Mouse (Mus musculus): ENCODE results near the gene Fahd2a.

DNA sequence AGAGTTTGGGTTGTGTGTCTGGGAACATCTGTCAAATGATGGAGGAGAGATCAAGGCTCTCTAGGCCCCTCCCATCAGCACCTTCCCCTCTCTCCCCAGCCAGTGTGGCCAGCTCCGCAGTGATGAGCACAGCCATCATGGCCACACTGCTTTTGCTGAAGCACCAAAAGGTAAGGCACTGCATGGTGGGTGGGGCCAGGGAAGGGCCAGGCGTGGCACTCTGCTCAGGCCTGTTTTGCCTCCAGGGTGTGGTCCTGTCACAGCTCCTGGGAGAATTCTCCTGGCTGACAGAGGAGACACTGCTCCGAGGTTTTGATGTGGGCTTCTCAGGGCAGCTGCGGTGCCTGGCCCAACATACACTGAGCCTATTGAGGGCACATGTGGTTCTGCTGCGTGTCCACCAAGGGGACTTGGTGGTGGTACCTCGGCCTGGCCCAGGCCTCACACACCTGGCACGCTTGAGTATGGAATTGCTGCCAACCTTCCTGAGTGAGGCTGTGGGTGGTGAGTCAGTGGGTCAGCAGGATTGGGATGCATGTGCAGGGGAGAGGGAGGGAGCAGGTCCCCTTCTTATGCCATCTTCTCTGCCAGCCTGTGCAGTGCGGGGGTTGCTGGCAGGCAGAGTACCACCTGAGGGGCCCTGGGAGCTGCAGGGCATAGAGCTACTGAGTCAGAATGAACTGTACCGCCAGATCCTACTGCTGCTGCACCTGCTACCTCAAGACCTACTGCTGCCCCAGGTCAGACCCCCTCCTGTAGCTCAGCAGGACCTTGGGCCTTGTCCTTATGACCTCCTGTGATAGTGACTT is 10.7 kb downstream of the Fahd2a start:
- TF ChIP-seq CTCF (IDR thresholded peaks at IDR 0.05; ENCODE audit: insufficient read depth, low read depth, low read length) (no peak), POLR2A (IDR thresholded peaks at IDR 0.05; ENCODE audit: insufficient read depth, low read depth, low read length) (no peak)

All from olfactory bulb, adult 2 months (tissue).